Comparison of ENCODE assay signal across 8 mouse cellular contexts in the genomic region with DNA sequence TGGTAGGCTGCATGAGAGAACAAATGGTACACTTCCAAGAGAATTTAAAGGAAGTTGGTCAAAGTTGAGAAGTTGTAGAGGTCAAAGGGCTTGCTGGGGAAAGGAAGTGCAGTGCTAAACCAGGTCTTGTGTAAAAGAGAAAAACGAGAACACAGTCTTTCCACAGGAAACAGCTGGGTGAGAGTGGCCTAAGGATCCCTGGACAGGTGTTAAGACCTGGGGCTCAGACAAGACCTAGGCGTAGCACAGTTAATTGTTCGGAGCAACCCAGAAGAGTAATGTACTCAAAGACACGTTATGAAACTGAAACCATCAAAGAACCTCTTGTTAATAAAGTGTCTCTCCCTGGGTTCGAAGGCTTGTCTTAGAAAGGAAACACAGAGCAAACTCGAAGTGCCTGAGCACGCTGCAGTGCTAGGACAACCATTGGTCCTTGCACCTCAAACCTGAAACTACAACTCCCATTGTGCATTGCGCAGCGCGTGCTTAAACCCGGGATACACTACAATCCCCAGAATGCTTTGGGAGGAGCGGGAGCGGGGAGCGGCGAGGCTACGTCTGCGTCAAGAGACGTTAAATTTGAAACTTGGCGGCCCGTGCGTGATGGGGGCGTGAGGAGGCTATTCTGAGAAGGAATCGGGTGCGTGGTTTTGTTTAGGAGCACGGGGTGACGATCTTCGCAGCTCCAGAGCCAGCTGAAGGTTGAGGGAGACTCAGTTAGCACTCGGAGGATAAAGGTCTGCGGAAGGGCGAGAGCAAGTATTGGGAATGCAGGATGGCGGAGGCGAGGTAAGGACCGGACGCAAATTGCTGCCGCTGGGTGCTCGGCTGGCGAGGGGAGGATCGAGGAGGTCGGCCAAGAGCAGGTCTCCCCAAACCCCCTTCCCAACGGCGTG. TPM values are rescaled to one million over a fixed set of nuclear protein-coding genes. Genes with fewer than 3 reads are reported as not detected.
DNase-seq lines count a peak whose midpoint lies in the region; ATAC-seq lines count a peak whose summit lies in the region.

Gene Bub1b, plus strand, starts transcription at position 539 of the 896 bp plus-strand sequence.

- H3K9ac ChIP-seq in intestine, embryonic 14.5 days (ENCODE audit: low read length): peak within 1 kb of the TSS; percentile 63

- H3K4me2 ChIP-seq in intestine, embryonic 14.5 days (ENCODE audit: low read length): peak within 1 kb of the TSS; percentile 64

- intact Hi-C loops in left cerebral cortex, postnatal 14 days (cut with DNase I): loop anchor here (5.0 to 10.0 kb wide), 2 partner anchors 51 to 333 kb away; partner anchors contain the start of gene Bmf

- no peak within 1 kb of the TSS for H3K27ac ChIP-seq in intestine, embryonic 14.5 days (ENCODE audit: low read depth)

- peak; percentile 96 for ATAC-seq in intestine, embryonic 14.5 days (replicated peaks; ENCODE audit: low FRiP score, low TSS enrichment, low read depth)

- H3K4me1 ChIP-seq in intestine, embryonic 14.5 days (replicated peaks; ENCODE audit: control insufficient read depth, insufficient read depth, low read length): peaks cover 4% of the 10 kb centered on the region

- peak; percentile 76 to 81 for DNase-seq in adrenal gland, adult 18-20 months (ENCODE audit: low spot score in 2 of 2)
- peak; percentile 97 for DNase-seq in embryo, embryonic 11 days
- peak; percentile 87 for DNase-seq in gastrocnemius, postnatal 25 days
- peak; percentile 93 for DNase-seq in intestine, embryonic 14.5 days (ENCODE audit: low spot score)
- DNase-seq in left cerebral cortex, postnatal 14 days (ENCODE audit: low spot score in 2 of 2): peak; percentile 90 to 92
- peak; percentile 93 for DNase-seq in mesoderm, embryonic 11.5 days (ENCODE audit: low read depth, low spot score)
- peak; percentile 83 to 89 for DNase-seq in right cerebral cortex, postnatal 36 days (ENCODE audit: low spot score in 2 of 2)
- DNase-seq in yolk sac, embryonic 10.5 days (ENCODE audit: low spot score): peak; percentile 93

- H3K4me3 ChIP-seq in intestine, embryonic 14.5 days (ENCODE audit: low read depth, low read length): peak within 1 kb of the TSS; percentile 70

- H3K9me3 ChIP-seq in intestine, embryonic 14.5 days (ENCODE audit: control insufficient read depth, low read length): no peaks in the 10 kb centered on the region

- 6% methylated on average over 41 of the region's 41 CpGs for WGBS in intestine, embryonic 14.5 days

- peaks cover 30% of the 10 kb centered on the region for H3K36me3 ChIP-seq in intestine, embryonic 14.5 days (ENCODE audit: control insufficient read depth, insufficient read depth, low read length)

- no peaks in the 10 kb centered on the region for H3K27me3 ChIP-seq in intestine, embryonic 14.5 days (replicated peaks; ENCODE audit: control insufficient read depth, insufficient read depth, low read length)

RNA-seq across cellular contexts. Expression of gene Bub1b, which starts in this region (rescaled TPM):
- total RNA-seq in adrenal gland, adult 18-20 months (2021): 1 to 10 TPM; 1.3 to 2.5 TPM
- total RNA-seq in gastrocnemius, postnatal 25 days (2021): 1 to 10 TPM; 1.0 to 1.2 TPM
- 81.4 and 94.0 TPM in 2 replicates for polyA plus RNA-seq in intestine, embryonic 14.5 days (2014; fragmentation: Nextera tagmentation; extraction: Ambion mirVana)
- 1 to 10 TPM; 1.5 to 1.9 TPM for total RNA-seq in left cerebral cortex, postnatal 14 days (2021)
